Mouse (Mus musculus): ENCODE data around the gene Sned1.

DNA sequence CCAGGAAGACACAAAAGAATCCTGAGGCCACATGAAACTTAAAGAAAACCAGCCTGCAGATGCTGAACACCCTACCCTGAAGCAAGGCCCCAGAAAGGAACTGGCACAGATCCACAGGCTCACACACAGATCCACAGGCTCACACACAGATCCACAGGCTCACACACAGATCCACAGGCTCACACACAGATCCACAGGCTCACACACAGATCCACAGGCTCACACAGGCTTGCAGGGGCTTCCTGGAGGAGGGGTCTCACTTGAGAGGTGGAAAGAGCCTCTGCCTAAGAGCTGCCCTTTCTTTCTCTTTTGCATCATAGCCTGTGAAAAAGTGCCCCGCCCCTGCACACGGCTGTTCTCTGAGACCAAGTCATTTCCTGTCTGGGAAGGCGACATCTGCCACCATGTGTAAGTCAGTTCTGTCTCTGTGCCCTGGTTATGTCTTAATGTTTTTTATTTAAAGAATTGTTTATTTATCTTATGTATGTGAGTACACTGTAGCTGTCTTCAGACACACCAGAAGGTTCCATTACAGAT, 54.1 kb downstream of the Sned1 start:
- no peak for TF ChIP-seq GATA1 (IDR thresholded peaks at IDR 0.05; ENCODE audit: borderline replicate concordance, low read length)
- no peak for TF ChIP-seq FLI1 (IDR thresholded peaks at IDR 0.05; ENCODE audit: low read length)
